Mouse (Mus musculus): ENCODE data around the gene 6030498E09Rik.

The 6030498E09Rik gene

GRCm38 (mm10) chrX:38772478-38772877 is at the start of gene 6030498E09Rik:
Gene 6030498E09Rik, plus strand, starts transcription at chrX:38772671.
- no peak for DNase-seq (ENCODE audit: low spot score in 2 of 2)

GRCm38 (mm10) chrX:38730081-38730480 is 42.4 kb upstream of the 6030498E09Rik start:
- no peak for DNase-seq (ENCODE audit: low spot score in 2 of 2)

- DNase-seq (ENCODE audit: low spot score in 2 of 2) = no peak
Observed at GRCm38 (mm10) chrX:38730639-38731038, 41.8 kb upstream of the 6030498E09Rik start.

DNA sequence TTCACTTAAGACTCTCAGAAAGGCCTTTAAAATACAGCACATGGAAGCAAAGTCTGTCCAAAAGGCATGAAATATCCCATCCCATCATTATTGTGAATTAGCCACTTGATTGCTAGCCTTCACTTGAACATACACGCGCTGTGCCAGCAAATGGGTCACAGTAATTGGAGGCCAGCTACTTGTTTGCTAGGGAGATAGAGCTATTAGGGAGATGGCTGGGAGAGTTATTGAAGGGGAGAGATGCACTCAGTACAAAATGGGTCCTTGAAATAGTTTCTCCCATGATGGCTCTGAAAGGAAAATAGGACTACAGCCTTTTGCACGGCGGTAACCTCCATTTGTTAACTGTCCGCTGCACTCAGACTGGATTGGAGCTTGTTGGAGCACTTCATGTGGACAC is 38.8 kb upstream of the 6030498E09Rik start:
- DNase-seq (ENCODE audit: low spot score in 2 of 2) = no peak

GRCm38 (mm10) chrX:38734916-38735880 is 37.3 kb upstream of the 6030498E09Rik start:
- DNase-seq (ENCODE audit: low spot score in 2 of 2) = no peak

GRCm38 (mm10) chrX:38771453-38771852 is 1.0 kb upstream of the 6030498E09Rik start:
- DNase-seq (ENCODE audit: low spot score in 2 of 2) = no peak

GRCm38 (mm10) chrX:38771886-38772285 is 585 bp upstream of the 6030498E09Rik start:
- no peak for DNase-seq (ENCODE audit: low spot score in 2 of 2)

GRCm38 (mm10) chrX:38794373-38794772 is 21.9 kb downstream of the 6030498E09Rik start:
- no peak for DNase-seq (ENCODE audit: low spot score in 2 of 2)

DNA sequence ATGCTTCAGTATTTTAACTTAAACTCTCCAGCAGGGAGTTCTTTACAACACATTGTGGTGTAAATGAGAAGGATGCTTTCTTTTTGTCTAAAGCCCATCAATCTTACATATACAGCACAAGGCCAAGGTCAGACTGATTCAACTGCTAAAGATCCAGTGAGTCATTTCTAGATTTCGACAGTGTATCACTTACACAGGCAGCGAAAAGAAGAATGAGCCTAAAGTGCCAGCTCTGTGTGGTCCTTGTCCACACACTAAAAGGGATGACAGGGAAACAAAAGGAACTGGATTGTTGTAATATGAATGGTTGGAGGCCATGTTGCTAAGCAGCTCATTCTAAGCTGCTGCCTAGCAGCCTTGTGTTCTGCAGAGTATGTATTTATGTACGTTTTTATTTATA is 41.5 kb downstream of the 6030498E09Rik start:
- DNase-seq (ENCODE audit: low spot score in 2 of 2) = no peak

DNA sequence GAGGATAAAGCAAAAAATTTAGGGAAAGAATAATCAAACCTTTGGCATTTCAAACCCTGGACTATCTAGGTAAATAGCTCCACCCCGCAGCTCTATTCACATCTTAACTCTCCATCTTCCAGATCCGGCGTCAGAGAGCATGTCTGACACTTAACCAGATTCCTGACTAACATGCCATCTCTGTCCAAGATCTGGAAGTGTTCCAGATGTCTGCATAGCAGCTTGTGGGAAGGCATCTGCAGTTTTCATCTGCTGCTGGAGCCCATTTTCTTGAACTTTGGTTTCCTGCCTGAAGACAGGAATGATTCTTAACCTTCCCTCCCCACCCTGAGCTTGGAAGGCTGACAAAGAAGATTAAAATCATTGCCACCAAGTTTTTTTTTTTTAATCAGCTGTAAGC is 44.4 kb downstream of the 6030498E09Rik start:
- DNase-seq (ENCODE audit: low spot score in 2 of 2) = no peak

GRCm38 (mm10) chrX:38958571-38958970 is 186.1 kb downstream of the 6030498E09Rik start:
- no peak for DNase-seq (ENCODE audit: low spot score in 2 of 2)

DNA sequence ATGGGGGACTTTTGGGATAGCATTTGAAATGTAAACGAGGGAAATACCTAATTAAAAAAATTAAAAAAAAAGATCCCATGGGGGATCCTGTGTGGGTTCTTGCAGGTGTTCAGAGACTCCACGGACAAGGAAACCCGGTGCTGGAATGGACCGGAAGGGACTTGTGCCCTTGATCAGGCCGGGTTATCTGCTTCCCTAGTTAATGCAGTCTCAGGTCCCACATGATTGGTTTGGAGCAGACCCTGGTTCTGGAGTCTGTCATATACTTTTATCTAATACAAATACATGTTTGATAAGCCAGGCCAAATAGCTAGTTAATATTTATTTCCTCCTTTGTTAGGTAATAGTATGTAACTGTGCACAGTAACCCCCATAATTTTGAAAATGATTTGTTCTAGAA is 223.8 kb downstream of the 6030498E09Rik start:
- DNase-seq (ENCODE audit: low spot score in 2 of 2) = no peak

All from thymus, postnatal 10 days (tissue).